Mouse (Mus musculus) heart, postnatal 14 days (tissue): Measurements from ENCODE around the gene Klhl7. TPM values are rescaled to one million over a fixed set of nuclear protein-coding genes. Genes with fewer than 3 reads are reported as not detected.
A peak's percentile ranks its signal among the peaks of the same experiment; 100 is the strongest.

Experiments
- DNase-seq, 2 experiments: peaks; one replicate each; pipeline ENCODE4 v3.0.0; 2021 to 2022
- intact Hi-C: fragments of 180-260 bp; cut with DNase I; formaldehyde crosslinking; loops from one replicate; pipeline ENCODE4 v1.15.1; 2025
- long read RNA-seq, 2 experiments: library from polyadenylated mRNA; stranded (forward); transcript quantifications; one replicate each; pipeline ENCODE4 v2.0.0; 2021
- total RNA-seq, 2 experiments: library from RNA; stranded (reverse); gene quantifications; 2 replicates each; pipeline ENCODE4 v1.2.3; 2021

The Klhl7 gene
- 10 to 100 TPM; 47.6 to 54.5 TPM for total RNA-seq
- long read RNA-seq, experiment 1, transcript Klhl7-201 (11 exons, 2,966 nt) = major isoform, 69 of 80 reads
- long read RNA-seq, experiment 1, partial matches to known transcripts = 3 of 80 reads
- long read RNA-seq, experiment 1, other reads (novel, unspliced or antisense) = 8 of 80 reads
- long read RNA-seq, experiment 2, transcript Klhl7-201 (11 exons, 2,966 nt) = major isoform, 72 of 81 reads
- long read RNA-seq, experiment 2, partial matches to known transcripts = 2 of 81 reads
- long read RNA-seq, experiment 2, other reads (novel, unspliced or antisense) = 7 of 81 reads

- intact Hi-C loops = loop anchor here (2.0 kb wide), 1 partner anchor 65 kb away; the partner anchor contains the start of gene Nupl2
- peak; percentile 90 to 91 for DNase-seq
Measured at GRCm38 (mm10) chr5:24100106-24100809, at the start of gene Klhl7. TSS of gene Klhl7 (plus strand) at chr5:24100605.

DNA sequence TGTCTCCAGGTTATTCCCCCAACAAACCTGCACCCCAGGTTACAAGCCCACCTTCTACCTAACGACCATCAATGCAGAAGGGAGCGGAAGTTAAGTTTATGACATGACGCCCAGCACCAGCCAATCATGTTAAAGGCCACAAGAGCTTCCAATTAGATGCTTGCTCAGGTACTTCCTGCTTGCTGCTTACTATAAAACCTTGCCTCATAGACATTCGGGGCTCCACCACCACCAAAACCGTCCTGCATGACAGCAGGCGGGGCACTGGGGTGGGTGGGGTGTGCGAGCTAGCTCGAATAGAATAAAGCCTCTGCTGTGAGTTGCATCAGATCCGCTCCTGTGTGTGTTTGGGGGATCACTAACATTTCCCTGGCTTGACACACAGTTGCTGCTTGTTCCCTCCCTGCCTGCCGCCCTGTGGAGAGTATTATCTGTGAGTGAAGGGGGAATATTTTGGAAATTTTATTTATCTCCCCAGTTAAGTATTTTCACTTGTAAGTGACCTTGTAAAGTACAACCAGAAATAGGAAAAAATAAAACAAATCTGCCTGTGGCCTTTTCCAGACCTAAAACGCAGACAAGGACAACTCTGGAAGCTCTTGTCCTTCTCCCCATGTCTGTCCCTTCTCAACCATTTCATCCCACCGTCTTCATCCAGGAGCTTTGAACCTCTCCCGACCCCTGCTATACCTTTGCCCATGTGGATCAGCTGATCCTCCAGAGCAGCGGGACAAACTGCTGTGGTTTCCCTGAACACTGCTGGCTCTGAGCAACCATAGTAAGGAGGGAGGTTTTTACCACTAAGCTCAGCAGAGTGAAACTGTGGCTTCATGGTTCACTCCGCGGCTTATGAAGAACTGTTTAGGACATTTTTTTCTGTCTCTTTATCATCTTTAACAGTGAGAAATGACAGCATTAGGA lies 48.4 kb upstream of the Klhl7 start:
- intact Hi-C loops = no loop called here
- no peak for DNase-seq

DNA sequence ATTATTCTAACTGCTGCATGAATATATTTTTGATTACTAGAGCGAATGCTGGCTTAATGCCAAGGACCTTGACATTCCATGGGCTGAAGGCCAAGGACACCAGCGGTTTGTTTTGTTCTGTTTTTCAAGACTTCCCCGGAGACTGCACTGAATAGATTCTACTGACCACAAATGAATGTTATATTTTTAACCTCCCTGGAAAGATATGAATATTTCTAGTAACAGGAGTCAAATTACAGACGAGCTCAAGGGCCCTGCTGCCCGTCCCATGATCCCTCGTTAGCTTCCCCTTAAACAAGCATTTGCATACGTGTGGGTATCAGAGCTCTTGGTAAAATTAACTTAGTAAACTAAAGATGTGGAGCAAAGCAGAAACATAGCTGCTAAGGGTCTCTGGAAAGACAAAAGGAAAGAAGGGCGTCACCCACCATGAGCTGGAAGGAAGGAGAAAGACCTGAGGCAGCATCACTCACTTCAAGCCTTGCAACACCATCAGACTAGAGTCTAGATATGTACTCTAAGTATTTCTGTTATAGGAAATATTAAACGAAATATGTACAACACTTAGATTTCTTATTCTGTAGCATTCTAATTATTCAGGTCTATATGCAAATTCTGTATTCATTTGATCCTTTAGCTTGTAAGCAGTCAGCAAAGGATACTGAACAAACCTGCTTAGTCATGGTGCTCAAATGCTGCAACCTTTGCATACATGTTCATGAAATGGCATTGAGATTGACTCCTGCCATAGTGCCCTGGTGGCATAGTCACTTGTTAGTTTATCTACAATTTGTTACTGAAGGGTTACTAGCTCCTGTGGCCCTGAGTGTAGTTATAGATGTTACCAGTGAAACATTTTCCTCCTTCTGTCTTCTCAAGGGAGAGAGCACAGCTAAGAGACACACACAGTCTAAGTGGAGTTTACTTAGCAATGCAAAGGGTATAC lies 46.9 kb upstream of the Klhl7 start:
- peak; percentile 52 to 70 for DNase-seq
- intact Hi-C loops = no loop called here

- no peak for DNase-seq
Measured at GRCm38 (mm10) chr5:24054382-24054781, 46.0 kb upstream of the Klhl7 start.

GRCm38 (mm10) chr5:24056865-24057264 lies 43.5 kb upstream of the Klhl7 start:
- DNase-seq = no peak
- intact Hi-C loops = loop anchor here (2.0 to 5.0 kb wide), 2 partner anchors 16 to 165 kb away; no protein-coding TSS in a partner anchor

More at GRCm38 (mm10) chr5:24054382-24054781, 46.0 kb upstream of the Klhl7 start:
- intact Hi-C loops = no loop called here

DNA sequence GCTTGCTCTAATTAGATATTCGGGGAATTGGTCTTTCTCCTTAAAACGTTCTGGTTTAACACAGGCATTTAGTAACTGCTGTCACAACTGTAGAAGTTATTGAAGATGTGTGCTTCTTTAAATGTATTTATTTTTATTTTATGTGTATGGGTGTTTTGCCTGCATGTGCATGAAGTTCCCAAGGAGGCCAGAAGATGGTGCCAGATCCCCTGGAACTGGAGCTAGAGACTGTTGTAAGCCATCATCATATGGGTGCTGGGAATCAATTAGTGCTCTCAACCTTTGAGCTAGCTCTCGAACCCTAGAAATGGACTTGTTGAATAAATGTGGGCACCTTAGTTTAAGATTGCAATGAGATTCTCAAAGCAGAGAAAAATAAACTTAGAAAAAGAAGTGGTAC lies 42.8 kb upstream of the Klhl7 start:
- DNase-seq = no peak
- intact Hi-C loops = loop anchor here (2.0 to 5.0 kb wide), 2 partner anchors 15 to 165 kb away; no protein-coding TSS in a partner anchor

DNA sequence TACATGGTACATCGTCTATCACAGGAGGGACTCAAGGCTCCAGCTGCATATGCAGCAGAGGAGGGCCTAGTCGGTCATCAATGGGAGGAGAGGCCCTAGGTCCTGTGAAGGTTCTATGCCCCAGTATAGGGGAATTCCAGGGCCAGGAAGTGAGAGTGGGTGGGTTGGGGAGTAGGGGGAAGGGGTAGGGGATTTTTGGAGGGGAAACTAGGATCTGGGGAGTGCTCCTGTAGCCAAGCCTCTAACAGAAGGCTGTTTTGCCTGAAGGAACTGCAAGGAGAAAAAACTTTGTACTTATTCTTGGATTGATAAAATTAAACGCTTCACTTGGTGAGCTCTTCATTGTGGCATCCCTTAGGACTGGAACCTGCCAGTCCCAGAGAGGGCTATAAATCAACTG lies 39.5 kb upstream of the Klhl7 start:
- no peak for DNase-seq
- intact Hi-C loops = no loop called here

- no peak for DNase-seq
- intact Hi-C loops = no loop called here
Measured at GRCm38 (mm10) chr5:24063034-24063433, 37.4 kb upstream of the Klhl7 start.

DNA sequence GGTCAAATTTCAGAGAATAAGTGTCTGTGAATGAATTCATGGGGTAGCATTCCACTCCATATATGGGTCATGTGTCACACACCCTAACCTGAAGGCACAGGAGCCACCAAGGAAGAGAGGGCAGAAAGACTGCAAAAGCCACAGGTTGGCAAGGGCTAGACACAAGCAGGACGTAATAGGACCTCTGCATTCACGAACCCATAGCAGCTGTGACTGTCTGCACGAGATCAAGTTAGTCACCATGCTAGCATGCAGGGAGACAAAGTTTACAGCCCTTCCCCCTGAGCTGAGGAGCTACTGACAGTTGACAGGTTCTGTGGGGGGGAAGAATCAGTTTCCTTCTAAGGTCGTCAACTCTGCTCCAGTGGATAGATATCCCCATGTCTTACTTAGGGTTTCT lies 36.9 kb upstream of the Klhl7 start:
- intact Hi-C loops = no loop called here
- no peak for DNase-seq

GRCm38 (mm10) chr5:24068955-24069354 lies 31.4 kb upstream of the Klhl7 start:
- intact Hi-C loops = no loop called here

GRCm38 (mm10) chr5:24072031-24072430 lies 28.4 kb upstream of the Klhl7 start:
- no peak for DNase-seq
- intact Hi-C loops = loop anchor here (2.0 kb wide), 1 partner anchor 15 kb away; no protein-coding TSS in a partner anchor

More at GRCm38 (mm10) chr5:24068955-24069354, 31.4 kb upstream of the Klhl7 start:
- no peak for DNase-seq

DNA sequence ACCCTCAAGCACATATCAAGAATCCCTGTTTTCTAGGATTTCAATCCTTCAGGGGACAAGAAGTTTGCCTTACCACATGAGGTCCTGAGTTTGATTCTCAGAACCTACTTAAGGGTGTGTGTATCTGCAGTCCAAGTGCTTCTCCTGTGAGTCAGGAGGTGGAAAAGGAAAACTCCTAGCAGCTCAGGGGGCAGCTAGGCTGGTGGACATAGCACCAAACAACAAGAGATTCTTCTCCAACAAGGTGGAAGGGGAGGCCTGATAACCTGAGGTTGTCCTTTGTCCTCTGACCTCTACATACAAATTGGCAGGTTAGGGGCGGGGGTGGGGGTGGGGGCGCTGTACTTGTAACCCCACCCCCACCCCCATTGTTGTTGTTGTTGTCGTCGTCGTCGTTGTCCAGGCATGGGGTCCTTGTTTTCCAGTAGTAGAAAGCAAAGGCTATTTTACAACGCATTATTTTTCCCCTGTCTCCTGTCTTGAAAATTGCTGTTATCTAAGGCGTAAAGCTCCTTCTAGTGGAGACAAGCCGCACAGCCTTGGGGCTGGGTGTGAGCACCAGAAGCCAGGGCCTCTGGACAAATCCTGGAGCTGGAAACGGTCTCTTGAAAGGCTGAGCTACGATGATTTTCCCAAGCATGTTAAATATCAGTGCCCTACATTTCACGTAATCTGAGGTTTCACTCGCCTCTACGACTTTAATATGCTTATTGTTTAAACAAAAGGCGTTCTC lies 23.3 kb upstream of the Klhl7 start:
- intact Hi-C loops = loop anchor here (1.0 to 2.0 kb wide), 2 partner anchors 188 to 226 kb away; no protein-coding TSS in a partner anchor
- peak; percentile 73 to 78 for DNase-seq

- intact Hi-C loops = loop anchor here (1.0 to 2.0 kb wide), 2 partner anchors 189 to 227 kb away; no protein-coding TSS in a partner anchor
- no peak for DNase-seq
Measured at GRCm38 (mm10) chr5:24077739-24078306, 22.6 kb upstream of the Klhl7 start.

DNA sequence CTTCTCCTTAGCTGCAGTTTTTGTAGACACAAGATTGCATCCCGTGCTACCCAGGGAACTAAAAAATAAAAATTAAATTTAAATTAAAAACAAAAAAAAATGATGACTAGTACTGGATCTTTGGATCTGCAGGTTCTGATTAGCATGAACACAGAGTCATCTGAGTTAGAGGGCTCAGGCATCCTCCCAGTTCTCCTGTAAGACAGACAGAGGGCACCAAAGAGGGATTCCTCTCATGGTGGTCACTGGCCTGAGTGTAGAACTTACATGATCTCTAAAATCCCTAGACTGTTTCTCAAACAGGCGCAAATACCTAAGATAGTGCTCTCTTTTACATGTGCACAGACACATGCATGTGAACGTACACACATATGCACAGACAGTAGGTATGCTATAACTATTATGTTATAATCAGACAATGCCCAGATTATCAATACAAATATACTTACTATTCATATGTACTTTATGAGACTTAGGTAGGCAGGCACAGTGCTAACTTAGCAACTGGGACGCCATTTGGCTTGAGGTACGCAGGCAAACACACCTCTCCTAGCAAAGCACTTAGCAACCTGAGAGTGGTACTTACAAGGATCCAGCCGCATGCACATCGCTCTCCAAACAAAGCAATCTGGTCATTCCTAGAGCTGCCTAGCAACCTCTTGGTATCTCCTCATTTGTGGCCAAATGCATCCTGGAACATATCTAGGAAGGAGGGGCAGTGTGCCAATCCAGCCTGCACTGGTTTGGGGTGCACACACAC lies 21.8 kb upstream of the Klhl7 start:
- intact Hi-C loops = no loop called here
- no peak for DNase-seq

GRCm38 (mm10) chr5:24080826-24081225 lies 19.6 kb upstream of the Klhl7 start:
- intact Hi-C loops = no loop called here
- DNase-seq = no peak

DNA sequence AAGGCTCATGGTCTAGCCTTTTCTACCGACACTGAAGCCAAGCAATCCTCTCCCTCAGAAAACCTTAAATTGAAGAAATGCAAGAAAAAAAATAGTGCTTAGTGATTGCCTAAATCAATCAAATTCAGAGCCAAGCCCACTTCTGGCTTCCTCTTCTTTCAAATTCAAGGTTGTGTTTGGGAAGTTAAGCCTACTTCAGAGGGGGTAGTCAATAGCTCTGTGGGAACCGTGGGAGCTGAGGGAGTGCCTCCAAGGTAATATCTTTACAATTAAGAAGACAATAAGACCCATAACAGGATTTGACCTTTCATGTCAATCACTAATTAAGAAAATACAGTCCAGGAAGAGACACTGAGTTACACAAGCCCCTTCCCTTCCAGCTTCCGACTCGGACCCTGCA lies 15.6 kb upstream of the Klhl7 start:
- intact Hi-C loops = no loop called here
- no peak for DNase-seq

DNA sequence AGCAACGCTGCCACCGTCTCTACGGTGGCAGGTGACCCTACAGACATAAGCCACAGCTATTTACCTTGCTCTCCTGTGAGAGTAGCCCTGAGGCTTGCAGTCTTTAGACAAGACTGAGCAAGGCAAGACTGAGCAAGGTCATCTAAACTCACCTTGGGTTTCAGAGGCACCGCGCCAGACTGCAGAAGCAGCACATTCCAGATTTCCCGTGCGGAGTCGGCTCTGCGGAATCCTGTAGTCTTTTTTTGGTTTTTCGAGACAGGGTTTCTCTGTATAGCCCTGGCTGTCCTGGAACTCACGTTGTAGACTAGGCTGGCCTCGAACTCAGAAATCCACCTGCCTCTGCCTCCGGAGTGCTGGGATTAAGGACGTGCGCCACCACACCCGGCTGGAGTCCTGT lies 14.2 kb upstream of the Klhl7 start:
- intact Hi-C loops = no loop called here
- DNase-seq = no peak

DNA sequence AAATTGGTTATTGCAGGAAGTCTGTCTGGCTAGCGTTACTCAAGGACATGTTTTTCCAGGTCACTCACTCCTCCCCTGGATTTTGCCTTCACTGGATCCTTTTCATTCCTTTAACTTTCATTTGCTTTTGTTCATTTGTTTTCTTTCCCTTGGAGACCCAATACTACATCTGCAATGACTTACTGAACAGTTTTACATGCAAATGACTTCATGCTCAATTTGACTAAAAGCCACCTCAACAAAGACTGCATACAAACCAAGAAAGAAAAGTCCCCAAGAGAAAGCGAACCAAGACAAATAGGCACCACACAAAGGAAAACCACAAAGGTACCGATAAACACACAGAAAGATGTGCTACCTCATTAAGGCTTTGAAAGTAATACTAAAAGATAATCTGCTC lies 13.5 kb upstream of the Klhl7 start:
- intact Hi-C loops = no loop called here
- DNase-seq = no peak
